Mouse (Mus musculus): Measurements from ENCODE around the gene Ppp5c.

- TF ChIP-seq CTCF (IDR thresholded peaks at IDR 0.05; ENCODE audit: low read depth, low read length) = no peak
- no peak for TF ChIP-seq POLR2AphosphoS5 (IDR thresholded peaks at IDR 0.05; ENCODE audit: insufficient replicate concordance, low read depth, low read length)
Observed at GRCm38 (mm10) chr7:16994400-16994799, 33.3 kb downstream of the Ppp5c start.

Measured in G1E (cell line).